Mouse (Mus musculus): ENCODE data around the gene Phyh.

DNA sequence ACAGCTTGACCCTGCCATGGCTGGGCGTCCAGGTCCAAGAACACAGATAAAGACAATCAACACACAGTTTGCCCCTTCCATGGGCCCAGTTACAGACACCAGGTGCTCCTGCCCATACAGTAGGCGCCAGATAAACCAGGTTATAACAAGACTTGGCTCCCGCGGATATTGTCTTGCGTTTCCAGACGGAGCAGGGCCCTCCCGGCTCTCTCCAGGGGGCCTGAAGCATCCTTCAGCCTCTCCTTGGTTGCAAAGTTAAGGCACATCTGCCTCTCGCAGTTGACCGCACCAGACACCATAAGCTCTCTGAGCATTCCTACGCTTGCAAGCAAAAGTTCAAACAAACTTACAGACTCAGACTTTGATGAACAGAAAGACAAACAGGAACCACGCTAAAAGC lies 22.0 kb downstream of the Phyh start:
- TF ChIP-seq CTCF (conservative IDR thresholded peaks at IDR 0.05; ENCODE audit: low read length) = no peak
- no peak for TF ChIP-seq NANOG (IDR thresholded peaks at IDR 0.05; ENCODE audit: borderline replicate concordance, low read length)

Data from E14TG2a.4 (cell line).